9 mouse cellular contexts compared by ENCODE assay signal in genomic region chr19:44669535-44669958, GRCm38 (mm10).
DNase-seq lines count a peak whose midpoint lies in the region; ATAC-seq and TF ChIP-seq lines count a peak whose summit lies in the region.
"Had no signal": no experiment of that assay in that cellular context is flagged by ENCODE, and none has a peak within 500 bp of the region (broad histone marks: within the 10 kb centered on the region; RNA-seq: fewer than 3 reads in every experiment).

No protein-coding gene starts in this region.

- peak; percentile 90 for DNase-seq in kidney, postnatal 0 days (ENCODE audit: low spot score)
- no peak for DNase-seq in kidney, postnatal 36 days
- DNase-seq in embryonic facial prominence, embryonic 11.5 days (ENCODE audit: low spot score): peak; percentile 70
- peak; percentile 30 for DNase-seq in hindlimb bud, embryonic 11.5 days (ENCODE audit: extremely low spot score, low read depth, low spot score)
- no peak for DNase-seq in yolk sac, embryonic 10.5 days (ENCODE audit: low spot score)
- DNase-seq in left cerebral cortex, postnatal 36 days (ENCODE audit: low spot score in 2 of 2): no peak
- no peak for DNase-seq in ovary, adult 18-20 months (ENCODE audit: low spot score)
- DNase-seq: right cerebral cortex, postnatal 14 days had no signal

- H3K27me3 ChIP-seq in kidney, postnatal 0 days (ENCODE audit: insufficient read depth, low read length): peaks cover 16% of the 10 kb centered on the region
- H3K27me3 ChIP-seq in embryonic facial prominence, embryonic 11.5 days (ENCODE audit: control insufficient read depth, insufficient read depth, low read length): peaks cover 57% of the 10 kb centered on the region
- peaks cover 66% of the 10 kb centered on the region for H3K27me3 ChIP-seq in neural tube, embryonic 12.5 days (replicated peaks)

- H3K4me1 ChIP-seq in kidney, postnatal 0 days (replicated peaks; ENCODE audit: insufficient read depth, low read length): peaks cover 4% of the 10 kb centered on the region; the same call in 1 of the 2 replicates
- peaks cover 8% of the 10 kb centered on the region; the same call in 1 of the 2 replicates for H3K4me1 ChIP-seq in embryonic facial prominence, embryonic 11.5 days (ENCODE audit: control insufficient read depth, insufficient read depth, low read length)
- peaks cover 36% of the 10 kb centered on the region for H3K4me1 ChIP-seq in neural tube, embryonic 12.5 days

- H3K4me3 ChIP-seq in kidney, postnatal 0 days (replicated peaks; ENCODE audit: low read depth, low read length): peak overlapping the region; percentile 9; the same call in 1 of the 2 replicates
- peak overlapping the region; percentile 28 for H3K4me3 ChIP-seq in embryonic facial prominence, embryonic 11.5 days (ENCODE audit: low read depth, low read length)
- peak overlapping the region; percentile 11; the same call in 1 of the 2 replicates for H3K4me3 ChIP-seq in neural tube, embryonic 12.5 days

- no peak overlapping the region for H3K9ac ChIP-seq in kidney, postnatal 0 days (ENCODE audit: low read depth, low read length)
- peak overlapping the region; percentile 11; the same call in 1 of the 2 replicates for H3K9ac ChIP-seq in embryonic facial prominence, embryonic 11.5 days (replicated peaks; ENCODE audit: low read length)
- peak overlapping the region; percentile 48; the same call in 1 of the 2 replicates for H3K9ac ChIP-seq in neural tube, embryonic 12.5 days

- H3K4me2 ChIP-seq in kidney, postnatal 0 days (ENCODE audit: low read length): peak overlapping the region; percentile 70
- peak overlapping the region; percentile 66 for H3K4me2 ChIP-seq in embryonic facial prominence, embryonic 11.5 days (ENCODE audit: low read depth, low read length)
- peak overlapping the region; percentile 67 for H3K4me2 ChIP-seq in neural tube, embryonic 12.5 days (replicated peaks)

- peak overlapping the region; percentile 73 for H3K27ac ChIP-seq in kidney, postnatal 0 days
- no peak overlapping the region for H3K27ac ChIP-seq in embryonic facial prominence, embryonic 11.5 days (replicated peaks; ENCODE audit: low read depth, low read length)
- peak overlapping the region; percentile 73 for H3K27ac ChIP-seq in neural tube, embryonic 12.5 days

- intact Hi-C loops in left cerebral cortex, postnatal 36 days (cut with DNase I): no loop called here

- peak; percentile 33 for ATAC-seq in kidney, postnatal 0 days (replicated peaks; ENCODE audit: low FRiP score, low read depth)
- ATAC-seq in embryonic facial prominence, embryonic 11.5 days (replicated peaks; ENCODE audit: insufficient number of reproducible peaks, low FRiP score, low TSS enrichment, low read depth): no peak
- peak; percentile 12; the same call in 1 of the 2 replicates for ATAC-seq in neural tube, embryonic 12.5 days (ENCODE audit: low FRiP score, low read depth)

- no peaks in the 10 kb centered on the region for H3K9me3 ChIP-seq in kidney, postnatal 0 days (replicated peaks; ENCODE audit: low read length)
- no peaks in the 10 kb centered on the region for H3K9me3 ChIP-seq in embryonic facial prominence, embryonic 11.5 days (replicated peaks; ENCODE audit: control insufficient read depth, low read length)
- H3K9me3 ChIP-seq in neural tube, embryonic 12.5 days: no peaks in the 10 kb centered on the region

- no peaks in the 10 kb centered on the region for H3K36me3 ChIP-seq in kidney, postnatal 0 days (ENCODE audit: insufficient read depth, low read length)
- H3K36me3 ChIP-seq in embryonic facial prominence, embryonic 11.5 days (replicated peaks; ENCODE audit: control insufficient read depth, insufficient read depth, low read depth, low read length): no peaks in the 10 kb centered on the region
- no peaks in the 10 kb centered on the region for H3K36me3 ChIP-seq in neural tube, embryonic 12.5 days

- 2% methylated on average over 14 of the region's 14 CpGs for WGBS in kidney, postnatal 0 days
- WGBS in embryonic facial prominence, embryonic 11.5 days: 1% methylated on average over 14 of the region's 14 CpGs
- 0% methylated on average over 14 of the region's 14 CpGs for WGBS in neural tube, embryonic 12.5 days

- TF ChIP-seq CTCF in kidney, postnatal 0 days (IDR thresholded peaks at IDR 0.05; ENCODE audit: low read depth): no peak

Comparison
In these comparisons a context has a peak if more than half of its experiments do, and no peak if none do; other contexts are left out.
1. DNase-seq: peak in kidney, postnatal 0 days (single experiment), embryonic facial prominence, embryonic 11.5 days (single experiment) and hindlimb bud, embryonic 11.5 days (single experiment); none in kidney, postnatal 36 days (0 of 2), yolk sac, embryonic 10.5 days (single experiment), left cerebral cortex, postnatal 36 days (0 of 2) and ovary, adult 18-20 months (single experiment).
2. Peak in every context shown above with its lines, with median percentiles within 50 percentile points of each other: H3K4me2 ChIP-seq and H3K4me3 ChIP-seq.